Mouse (Mus musculus) regulatory T cell (primary cell): ENCODE measurements around the gene Il6st.

Experiments used
- in situ Hi-C: fragments of 300-600 bp; cut with MboI, MseI; formaldehyde crosslinking; loops from one replicate; pipeline ENCODE4 v1.15.1; 2025; ENCODE audit warnings: high pct_unique_total_duplicates

Il6st gene

GRCm38 (mm10) chr13:112440668-112441067 is 23.2 kb upstream of the Il6st start:
- in situ Hi-C loops = no loop called here

GRCm38 (mm10) chr13:112442867-112443529 is 20.9 kb upstream of the Il6st start:
- in situ Hi-C loops = no loop called here

- in situ Hi-C loops = no loop called here
Observed at GRCm38 (mm10) chr13:112447108-112447665, 16.7 kb upstream of the Il6st start.

GRCm38 (mm10) chr13:112450210-112450609 is 13.7 kb upstream of the Il6st start:
- in situ Hi-C loops = no loop called here

- in situ Hi-C loops = no loop called here
Observed at GRCm38 (mm10) chr13:112457366-112457765, 6.5 kb upstream of the Il6st start.

- in situ Hi-C loops = no loop called here
Observed at GRCm38 (mm10) chr13:112458016-112458415, 5.9 kb upstream of the Il6st start.

- in situ Hi-C loops = no loop called here
Observed at GRCm38 (mm10) chr13:112458435-112459018, 5.3 kb upstream of the Il6st start.

- in situ Hi-C loops = loop anchor here (5.0 to 10.0 kb wide), 2 partner anchors 33 to 655 kb away; partner anchors contain the start of gene Map3k1
Observed at GRCm38 (mm10) chr13:112459956-112460355, 3.9 kb upstream of the Il6st start.

GRCm38 (mm10) chr13:112462411-112462987 is 1.4 kb upstream of the Il6st start:
- in situ Hi-C loops = loop anchor here (5.0 to 10.0 kb wide), 2 partner anchors 35 to 658 kb away; partner anchors contain the start of gene Map3k1

- in situ Hi-C loops = loop anchor here (5.0 to 10.0 kb wide), 2 partner anchors 36 to 659 kb away; partner anchors contain the start of gene Map3k1
Observed at GRCm38 (mm10) chr13:112463337-112463802, 500 bp upstream of the Il6st start.

- in situ Hi-C loops = loop anchor here (5.0 to 10.0 kb wide), 2 partner anchors 37 to 660 kb away; partner anchors contain the start of gene Map3k1
Observed at GRCm38 (mm10) chr13:112464626-112465287, 887 bp downstream of the Il6st start.

- in situ Hi-C loops = loop anchor here (10.0 kb wide), 1 partner anchor 661 kb away; the partner anchor contains the start of gene Map3k1
Observed at GRCm38 (mm10) chr13:112465585-112465984, 1.7 kb downstream of the Il6st start.

- in situ Hi-C loops = loop anchor here (10.0 kb wide), 1 partner anchor 662 kb away; the partner anchor contains the start of gene Map3k1
Observed at GRCm38 (mm10) chr13:112466136-112466945, 2.5 kb downstream of the Il6st start.

GRCm38 (mm10) chr13:112466946-112467255 is 3.0 kb downstream of the Il6st start:
- in situ Hi-C loops = loop anchor here (10.0 kb wide), 1 partner anchor 662 kb away; the partner anchor contains the start of gene Map3k1

GRCm38 (mm10) chr13:112467384-112467783 is 3.5 kb downstream of the Il6st start:
- in situ Hi-C loops = loop anchor here (10.0 kb wide), 1 partner anchor 663 kb away; the partner anchor contains the start of gene Map3k1

GRCm38 (mm10) chr13:112469491-112469890 is 5.6 kb downstream of the Il6st start:
- in situ Hi-C loops = loop anchor here (10.0 kb wide), 1 partner anchor 665 kb away; the partner anchor contains the start of gene Map3k1

GRCm38 (mm10) chr13:112471201-112471600 is 7.3 kb downstream of the Il6st start:
- in situ Hi-C loops = no loop called here

GRCm38 (mm10) chr13:112472401-112473023 is 8.6 kb downstream of the Il6st start:
- in situ Hi-C loops = no loop called here

GRCm38 (mm10) chr13:112473757-112474755 is 10.2 kb downstream of the Il6st start:
- in situ Hi-C loops = no loop called here
